Mouse (Mus musculus) testis, adult 2 months (tissue): ENCODE data around the gene Ssh1. TPM values are rescaled to one million over a fixed set of nuclear protein-coding genes. Genes with fewer than 3 reads are reported as not detected.

Experiments used
- H3K27ac ChIP-seq: fragments of 200-500 bp; 2 replicates; pipeline ENCODE4 v1.5.1; 2012; ENCODE audit warnings: low read depth, low read length; ENCODE audit not compliant: control insufficient read depth, insufficient read depth
- H3K27me3 ChIP-seq: fragments of 200-500 bp; 2 replicates; pipeline ENCODE4 v1.6.1; 2012; ENCODE audit warnings: mild to moderate bottlenecking, low read length, moderate library complexity; ENCODE audit not compliant: control insufficient read depth, insufficient read depth
- H3K36me3 ChIP-seq: fragments of 200-500 bp; 2 replicates; pipeline ENCODE4 v1.6.1; 2012; ENCODE audit warnings: mild to moderate bottlenecking, low read length; ENCODE audit not compliant: control insufficient read depth, insufficient read depth
- H3K4me1 ChIP-seq: fragments of 200-500 bp; 2 replicates; pipeline ENCODE4 v1.6.1; 2012; ENCODE audit warnings: low read length; ENCODE audit not compliant: control insufficient read depth, insufficient read depth
- H3K4me3 ChIP-seq: fragments of 200-500 bp; 2 replicates; pipeline ENCODE4 v1.5.1; 2012; ENCODE audit warnings: low read depth, mild to moderate bottlenecking, low read length, moderate library complexity, mixed read lengths; ENCODE audit not compliant: control insufficient read depth
- CTCF ChIP-seq: fragments of 200-500 bp; IDR thresholded peaks from 2 replicates; pipeline ENCODE4 v1.5.1; 2012; ENCODE audit warnings: low read depth, mild to moderate bottlenecking, inconsistent platforms, low read length, moderate library complexity; ENCODE audit not compliant: control insufficient read depth, insufficient read depth, insufficient replicate concordance
- POLR2A ChIP-seq: fragments of 200-500 bp; IDR thresholded peaks from 2 replicates; pipeline ENCODE4 v1.6.1; 2012; ENCODE audit warnings: low read depth, mild to moderate bottlenecking, inconsistent platforms, low read length, moderate library complexity; ENCODE audit not compliant: control insufficient read depth
- polyA plus RNA-seq: library from polyadenylated mRNA; depleted of rRNA; stranded (reverse); fragments of >200 nt; gene quantifications from 2 replicates; pipeline ENCODE4 v1.2.3, GENCODE M21; 2012; rRNA removed

Gene Ssh1
- polyA plus RNA-seq, result 4.1 and 5.0 TPM in 2 replicates

GRCm38 (mm10) chr5:113993487-113994465 lies at the start of gene Ssh1:
Gene Ssh1, minus strand, starts transcription at chr5:113993894.
- no peak for TF ChIP-seq POLR2A
- TF ChIP-seq CTCF, result no peak
- H3K27ac ChIP-seq, result peak within 1 kb of the TSS; percentile 83
- peaks cover 7% of the 10 kb centered on the region for H3K4me1 ChIP-seq
- no peaks in the 10 kb centered on the region for H3K36me3 ChIP-seq
- H3K27me3 ChIP-seq, result no peaks in the 10 kb centered on the region
- peak within 1 kb of the TSS; percentile 91 for H3K4me3 ChIP-seq

GRCm38 (mm10) chr5:114041327-114041930 lies 47.7 kb upstream of the Ssh1 start:
- 0 out of 2 replicates have a peak, but pooled peaks cover 2% of the 10 kb centered on the region for H3K4me1 ChIP-seq
- no peak overlapping the region for H3K27ac ChIP-seq
- H3K36me3 ChIP-seq, result no peaks in the 10 kb centered on the region
- H3K4me3 ChIP-seq, result no peak overlapping the region
- no peaks in the 10 kb centered on the region for H3K27me3 ChIP-seq
- no peak for TF ChIP-seq POLR2A
- TF ChIP-seq CTCF, result no peak

- no peak overlapping the region for H3K27ac ChIP-seq
- H3K4me1 ChIP-seq, result 0 out of 2 replicates have a peak, but pooled peaks cover 2% of the 10 kb centered on the region
- H3K4me3 ChIP-seq, result no peak overlapping the region
- H3K36me3 ChIP-seq, result no peaks in the 10 kb centered on the region
- H3K27me3 ChIP-seq, result no peaks in the 10 kb centered on the region
- TF ChIP-seq CTCF, result no peak
- TF ChIP-seq POLR2A, result no peak
Measured at GRCm38 (mm10) chr5:114040911-114041310, 47.2 kb upstream of the Ssh1 start.

GRCm38 (mm10) chr5:114040508-114040907 lies 46.8 kb upstream of the Ssh1 start:
- TF ChIP-seq POLR2A (no peak), CTCF (no peak)
- 0 out of 2 replicates have a peak, but pooled peaks cover 2% of the 10 kb centered on the region for H3K4me1 ChIP-seq
- no peak overlapping the region for H3K27ac ChIP-seq
- H3K27me3 ChIP-seq, result no peaks in the 10 kb centered on the region
- H3K4me3 ChIP-seq, result no peak overlapping the region
- H3K36me3 ChIP-seq, result no peaks in the 10 kb centered on the region

- Histone ChIP-seq H3K36me3 (no peaks in the 10 kb centered on the region), H3K4me1 (peaks cover 5% of the 10 kb centered on the region), H3K27me3 (no peaks in the 10 kb centered on the region), H3K4me3 (no peak overlapping the region), H3K27ac (no peak overlapping the region)
- TF ChIP-seq POLR2A (no peak), CTCF (no peak)
Measured at GRCm38 (mm10) chr5:114035111-114035510, 41.4 kb upstream of the Ssh1 start.

GRCm38 (mm10) chr5:114034393-114034792 lies 40.7 kb upstream of the Ssh1 start:
- TF ChIP-seq CTCF (no peak), POLR2A (no peak)
- no peak overlapping the region for H3K4me3 ChIP-seq
- H3K27ac ChIP-seq, result no peak overlapping the region
- no peaks in the 10 kb centered on the region for H3K36me3 ChIP-seq
- H3K4me1 ChIP-seq, result peaks cover 5% of the 10 kb centered on the region
- H3K27me3 ChIP-seq, result no peaks in the 10 kb centered on the region

- no peak overlapping the region for H3K27ac ChIP-seq
Measured at GRCm38 (mm10) chr5:114032161-114032763, 38.6 kb upstream of the Ssh1 start.

More at GRCm38 (mm10) chr5:114032161-114032763, 38.6 kb upstream of the Ssh1 start:
- H3K27me3 ChIP-seq, result no peaks in the 10 kb centered on the region
- no peak for TF ChIP-seq CTCF
- H3K36me3 ChIP-seq, result no peaks in the 10 kb centered on the region
- no peak overlapping the region for H3K4me3 ChIP-seq
- peaks cover 5% of the 10 kb centered on the region for H3K4me1 ChIP-seq
